Comparison of ENCODE assay signal across 18 mouse cellular contexts in genomic region chr2:61603461-61603860, GRCm38 (mm10).
"Had no signal": no experiment of that assay in that cellular context is flagged by ENCODE, and none has a peak within 500 bp of the region (broad histone marks: within the 10 kb centered on the region; RNA-seq: fewer than 3 reads in every experiment).

No protein-coding gene starts in this region.

- H3K4me2 ChIP-seq: limb, embryonic 13.5 days; liver, embryonic 12.5 days; liver, embryonic 15.5 days; lung, embryonic 15.5 days; midbrain, embryonic 13.5 days had no signal

- DNase-seq: kidney, postnatal 14 days; kidney, postnatal 4 days; liver; lung, adult 18-20 months; lung, postnatal 10 days; lung, postnatal 36 days; thymus, adult 2 months; thymus, postnatal 14 days; thymus, postnatal 4 days had no signal

- H3K27me3 ChIP-seq: limb, embryonic 13.5 days; liver, embryonic 12.5 days; liver, embryonic 15.5 days; lung, embryonic 15.5 days; megakaryocyte, embryonic 14.5 days; midbrain, embryonic 13.5 days had no signal

- H3K36me3 ChIP-seq: limb, embryonic 10.5 days; lung, embryonic 15.5 days; midbrain, embryonic 10.5 days; midbrain, embryonic 13.5 days had no signal

- H3K27ac ChIP-seq: limb, embryonic 10.5 days; limb, embryonic 13.5 days; liver, embryonic 12.5 days; liver, embryonic 15.5 days; lung, embryonic 15.5 days; midbrain, embryonic 10.5 days; midbrain, embryonic 13.5 days; stomach, postnatal 0 days had no signal

- H3K9me3 ChIP-seq: limb, embryonic 10.5 days; limb, embryonic 13.5 days; liver, embryonic 12.5 days; liver, embryonic 15.5 days; lung, embryonic 15.5 days; megakaryocyte, embryonic 14.5 days; midbrain, embryonic 10.5 days; midbrain, embryonic 13.5 days had no signal

- H3K9ac ChIP-seq: limb, embryonic 13.5 days; liver, embryonic 12.5 days; liver, embryonic 15.5 days; lung, embryonic 15.5 days; midbrain, embryonic 13.5 days had no signal

- H3K4me3 ChIP-seq: limb, embryonic 10.5 days; limb, embryonic 13.5 days; liver, embryonic 12.5 days; liver, embryonic 15.5 days; lung, embryonic 15.5 days; megakaryocyte, embryonic 14.5 days; midbrain, embryonic 10.5 days; midbrain, embryonic 13.5 days had no signal

- ATAC-seq: liver, embryonic 12.5 days; midbrain, embryonic 13.5 days had no signal

- H3K4me1 ChIP-seq: limb, embryonic 10.5 days; limb, embryonic 13.5 days; liver, embryonic 12.5 days; liver, embryonic 15.5 days; lung, embryonic 15.5 days; midbrain, embryonic 10.5 days; midbrain, embryonic 13.5 days had no signal
